Mouse (Mus musculus) hindbrain, embryonic 10.5 days (tissue): Measurements from ENCODE around the gene Exoc3l2. TPM values are rescaled to one million over a fixed set of nuclear protein-coding genes. Genes with fewer than 3 reads are reported as not detected.

Experiments
- DNase-seq: peaks from one replicate; pipeline ENCODE4 v3.0.0-alpha.2; 2017; ENCODE audit warnings: low spot score
- H3K27ac ChIP-seq: fragments of 300-500 bp; sonication (generic); 2 replicates; pipeline ENCODE4 v1.5.1; 2016; ENCODE audit warnings: mild to moderate bottlenecking, moderate library complexity
- H3K27me3 ChIP-seq: fragments of 300-500 bp; sonication (generic); 2 replicates; pipeline ENCODE4 v1.6.1; 2016; ENCODE audit warnings: mild to moderate bottlenecking; ENCODE audit not compliant: poor library complexity, insufficient read depth, severe bottlenecking
- H3K36me3 ChIP-seq: fragments of 300-500 bp; sonication (generic); 2 replicates; pipeline ENCODE4 v1.6.1; 2016; ENCODE audit warnings: mild to moderate bottlenecking, moderate library complexity
- H3K4me1 ChIP-seq: fragments of 300-500 bp; sonication (generic); replicated peaks from 2 replicates; pipeline ENCODE4 v1.6.1; 2016; ENCODE audit warnings: mild to moderate bottlenecking
- H3K4me3 ChIP-seq: fragments of 300-500 bp; sonication (generic); 2 replicates; pipeline ENCODE4 v1.5.1; 2016; ENCODE audit warnings: mild to moderate bottlenecking, moderate library complexity
- H3K9me3 ChIP-seq: fragments of 300-500 bp; sonication (generic); 2 replicates; pipeline ENCODE4 v1.6.1; 2016; ENCODE audit warnings: mild to moderate bottlenecking, moderate library complexity
- WGBS: fragments of 180-500 bp; shearing (Covaris S2); methylation state at CpG from one replicate; pipeline ENCODE4 v1.1.7; 2016; 5-methylcytosine and 5-hydroxymethylcytosine counted together
- polyA plus RNA-seq: library from polyadenylated mRNA; unstranded; fragments of >200 nt; fragmentation: Nextera tagmentation; extraction: Ambion mirVana; gene quantifications from 2 replicates; pipeline ENCODE4 v1.2.1, GENCODE M21; 2016

The Exoc3l2 gene
- polyA plus RNA-seq, 1 experiment from 2014 or later, result 0.39 TPM

- H3K36me3 ChIP-seq, result no peaks in the 10 kb centered on the region
- 68% methylated on average over 8 of the region's 8 CpGs for WGBS
- no peak overlapping the region for H3K4me3 ChIP-seq
- no peaks in the 10 kb centered on the region for H3K9me3 ChIP-seq
- no peaks in the 10 kb centered on the region for H3K27me3 ChIP-seq
- H3K4me1 ChIP-seq, result peaks cover 31% of the 10 kb centered on the region
- H3K27ac ChIP-seq, result peak overlapping the region; percentile 41
- DNase-seq, result no peak
Measured at GRCm38 (mm10) chr7:19542155-19542691, 79.1 kb downstream of the Exoc3l2 start.

DNA sequence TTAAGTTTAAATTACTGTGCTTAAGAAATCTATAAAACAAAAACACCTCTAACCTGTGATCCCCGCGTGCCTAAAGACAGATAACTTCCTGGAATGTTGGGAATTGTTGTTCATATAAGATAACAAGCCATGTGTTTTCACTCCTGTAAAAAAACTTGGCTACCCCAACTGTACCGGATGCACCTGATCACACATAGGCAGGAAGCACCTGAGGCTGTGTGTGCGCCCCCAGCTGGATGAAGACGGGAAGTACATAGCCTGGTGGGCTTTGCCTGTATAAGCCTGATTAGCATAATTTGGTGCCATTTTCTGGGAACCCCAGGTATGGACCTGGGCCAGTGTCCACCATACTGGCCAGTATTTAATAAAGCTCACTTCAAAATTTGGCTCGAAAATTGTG is 80.5 kb downstream of the Exoc3l2 start:
- 0 out of 2 replicates have a peak, but pooled peaks cover 3% of the 10 kb centered on the region for H3K36me3 ChIP-seq
- DNase-seq, result no peak
- no peak overlapping the region for H3K27ac ChIP-seq
- no peak overlapping the region for H3K4me3 ChIP-seq
- no peaks in the 10 kb centered on the region for H3K27me3 ChIP-seq
- H3K9me3 ChIP-seq, result no peaks in the 10 kb centered on the region
- peaks cover 26% of the 10 kb centered on the region for H3K4me1 ChIP-seq
- 59% methylated on average over 6 of the region's 6 CpGs for WGBS

GRCm38 (mm10) chr7:19546007-19546406 is 82.9 kb downstream of the Exoc3l2 start:
- H3K4me3 ChIP-seq, result no peak overlapping the region
- peaks cover 6% of the 10 kb centered on the region; the same call in 1 of the 2 replicates for H3K36me3 ChIP-seq
- H3K4me1 ChIP-seq, result peaks cover 25% of the 10 kb centered on the region
- no peak overlapping the region for H3K27ac ChIP-seq
- WGBS, result 80% methylated on average over 3 of the region's 3 CpGs
- H3K9me3 ChIP-seq, result no peaks in the 10 kb centered on the region
- DNase-seq, result no peak
- no peaks in the 10 kb centered on the region for H3K27me3 ChIP-seq

Other genes starting within 250 kb of the Exoc3l2 start
- 47.8 and 51.1 TPM in 2 replicates for gene Opa3, start 235.0 kb upstream of the Exoc3l2 start, polyA plus RNA-seq
- gene Vasp, start 191.5 kb upstream of the Exoc3l2 start, polyA plus RNA-seq, result 58.8 and 62.0 TPM in 2 replicates
- 0.30 and 0.42 TPM in 2 replicates for gene Ppm1n, start 183.3 kb upstream of the Exoc3l2 start, polyA plus RNA-seq
- 37.3 and 67.8 TPM in 2 replicates for gene Rtn2, start 180.7 kb upstream of the Exoc3l2 start, polyA plus RNA-seq
- not detected in 2 replicates for gene Fosb, start 153.3 kb upstream of the Exoc3l2 start, polyA plus RNA-seq
- 106 and 128 TPM in 2 replicates for gene Ercc1, start 118.6 kb upstream of the Exoc3l2 start, polyA plus RNA-seq
- 18.7 and 24.4 TPM in 2 replicates for gene Cd3eap, start 103.8 kb upstream of the Exoc3l2 start, polyA plus RNA-seq
- gene Ppp1r13l, start 103.6 kb upstream of the Exoc3l2 start, polyA plus RNA-seq, result 4.7 and 5.6 TPM in 2 replicates
- 29.0 and 33.9 TPM in 2 replicates for gene Ercc2, start 81.3 kb upstream of the Exoc3l2 start, polyA plus RNA-seq
- 2.9 and 7.1 TPM in 2 replicates for gene Klc3, start 59.2 kb upstream of the Exoc3l2 start, polyA plus RNA-seq
- not detected in 2 replicates for gene Ckm, start 58.6 kb upstream of the Exoc3l2 start, polyA plus RNA-seq
- gene Mark4, start 4.5 kb upstream of the Exoc3l2 start, polyA plus RNA-seq, result 9.3 and 13.6 TPM in 2 replicates
- 2.4 and 3.8 TPM in 2 replicates for gene Bloc1s3, start 45.0 kb downstream of the Exoc3l2 start, polyA plus RNA-seq
- gene Trappc6a, start 45.1 kb downstream of the Exoc3l2 start, polyA plus RNA-seq, result 68.8 and 71.4 TPM in 2 replicates
- gene Nkpd1, start 54.5 kb downstream of the Exoc3l2 start, polyA plus RNA-seq, result 0.09 and 0.10 TPM in 2 replicates
- gene Ppp1r37, start 99.7 kb downstream of the Exoc3l2 start, polyA plus RNA-seq, result 22.6 and 30.4 TPM in 2 replicates
- gene Zfp296, start 114.0 kb downstream of the Exoc3l2 start, polyA plus RNA-seq, result 0.22 and 0.72 TPM in 2 replicates
- 177 and 188 TPM in 2 replicates for gene Gemin7, start 114.3 kb downstream of the Exoc3l2 start, polyA plus RNA-seq
- 57.5 and 68.8 TPM in 2 replicates for gene Clasrp, start 141.2 kb downstream of the Exoc3l2 start, polyA plus RNA-seq
- gene Relb, start 166.1 kb downstream of the Exoc3l2 start, polyA plus RNA-seq, result 4.4 and 6.1 TPM in 2 replicates
- gene Clptm1, start 201.7 kb downstream of the Exoc3l2 start, polyA plus RNA-seq, result 83.8 and 99.9 TPM in 2 replicates
- gene Apoc2, start 214.6 kb downstream of the Exoc3l2 start, polyA plus RNA-seq, result 0.30 TPM in 1 of 2 replicates, not detected in the other
- not detected in 2 replicates for gene Gm44805, start 218.1 kb downstream of the Exoc3l2 start, polyA plus RNA-seq
- gene Apoc4, start 218.1 kb downstream of the Exoc3l2 start, polyA plus RNA-seq, result not detected in 2 replicates
- gene Apoc1, start 229.3 kb downstream of the Exoc3l2 start, polyA plus RNA-seq, result 2.2 and 2.3 TPM in 2 replicates
- gene Apoe, start 235.9 kb downstream of the Exoc3l2 start, polyA plus RNA-seq, result 179 and 230 TPM in 2 replicates